Mouse (Mus musculus): ENCODE measurements at regions not wholly inside any gene's neighbourhood (a gene's known extent, or its start where the extent isn't known, plus 50 kb on each side); places are given as distances from the start of the nearest gene placed in this dataset.

- intact Hi-C loops (cut with DNase I): no loop called here
Measured at GRCm38 (mm10) chr1:55807028-55807427, 401.3 kb downstream of the Plcl1 start.

GRCm38 (mm10) chr1:55808724-55809519, 403.2 kb downstream of the Plcl1 start:
- intact Hi-C loops (cut with DNase I): no loop called here

DNA sequence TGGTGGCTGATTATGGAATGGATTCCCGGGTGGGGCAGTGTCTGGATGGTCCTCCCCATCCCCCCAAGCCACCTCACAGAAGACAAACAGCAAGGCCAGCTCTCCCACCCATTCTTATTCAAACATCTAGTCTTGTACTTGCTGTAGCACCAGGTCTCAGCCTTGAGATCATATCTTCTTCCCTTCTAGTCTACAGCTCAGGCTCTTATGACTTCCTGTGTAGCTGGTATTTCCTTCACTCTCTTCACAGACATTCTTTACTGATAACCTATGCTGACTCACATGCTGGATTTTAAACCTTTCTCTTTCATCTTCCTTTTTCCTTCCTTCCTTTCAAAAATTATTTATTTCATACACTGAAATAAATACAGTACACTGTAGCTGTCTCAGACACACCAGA, 406.8 kb downstream of the Plcl1 start:
- intact Hi-C loops (cut with DNase I): no loop called here

DNA sequence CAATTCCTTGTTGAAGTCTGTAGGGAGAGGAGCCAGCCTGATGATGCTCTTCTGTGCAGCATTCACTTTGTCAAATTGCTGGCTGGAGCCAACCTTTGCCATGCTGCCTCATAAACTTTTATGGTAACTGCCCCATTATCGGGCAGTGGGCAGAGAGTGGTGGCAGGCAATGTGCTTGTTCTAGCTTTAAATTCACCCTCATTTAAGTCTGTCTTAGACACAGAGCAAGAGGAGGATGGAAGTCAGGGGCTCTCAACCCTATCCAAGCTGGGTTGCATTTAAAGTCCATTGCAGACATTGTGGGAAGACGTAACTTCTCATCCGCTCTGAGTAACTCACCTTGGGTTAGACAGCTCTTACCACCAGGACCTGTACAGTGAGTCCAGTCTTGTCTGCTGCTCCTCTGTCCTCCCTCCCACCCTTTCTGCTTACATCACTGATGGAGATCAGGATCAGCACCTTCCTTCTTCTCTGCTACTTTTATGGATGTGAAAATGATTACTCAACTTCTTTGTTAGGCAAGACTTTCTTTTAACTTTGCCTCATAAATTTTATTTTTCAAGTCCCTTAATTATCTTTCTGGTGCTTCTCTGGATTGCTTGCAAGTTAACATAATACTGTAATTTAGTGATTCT, 415.3 kb downstream of the Plcl1 start:
- intact Hi-C loops (cut with DNase I): no loop called here

DNA sequence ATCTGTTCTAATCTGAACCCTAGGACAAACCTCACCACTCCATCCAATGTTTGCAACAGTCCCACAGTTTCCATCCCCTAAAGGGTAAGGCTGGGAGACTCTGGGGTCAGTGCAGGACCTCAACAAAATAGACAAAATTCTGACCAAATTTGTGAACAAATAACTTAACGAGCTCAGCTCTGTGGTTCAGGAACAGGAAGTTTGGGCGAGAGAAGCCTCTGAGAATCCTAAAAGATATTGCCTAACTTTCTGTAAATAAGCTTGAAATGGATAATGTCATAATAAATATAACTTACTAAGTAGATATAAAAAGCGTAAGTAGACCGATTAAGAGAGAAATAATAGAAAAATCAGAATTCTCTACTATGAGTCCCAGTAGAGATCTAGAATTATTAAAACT, 416.9 kb downstream of the Plcl1 start:
- intact Hi-C loops (cut with DNase I): no loop called here

DNA sequence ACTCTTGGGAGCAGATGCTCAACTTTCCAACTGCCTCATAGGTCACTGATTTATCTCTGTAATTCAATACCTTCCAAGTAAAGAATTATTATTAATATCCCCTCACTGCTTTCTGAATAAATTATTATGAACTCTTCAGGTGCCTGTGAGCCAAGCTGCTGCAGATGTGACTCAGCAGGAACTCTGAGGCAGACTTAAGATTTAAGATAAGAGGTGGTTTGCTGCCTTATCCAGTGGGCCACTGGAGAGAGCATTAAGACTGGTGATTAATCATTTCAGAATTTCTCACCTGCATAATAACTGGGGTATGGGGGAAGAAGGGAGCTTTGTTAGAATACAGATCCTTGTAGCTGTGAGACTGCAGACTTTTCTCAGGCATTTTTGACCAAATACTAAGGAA, 421.5 kb downstream of the Plcl1 start:
- intact Hi-C loops (cut with DNase I): no loop called here

DNA sequence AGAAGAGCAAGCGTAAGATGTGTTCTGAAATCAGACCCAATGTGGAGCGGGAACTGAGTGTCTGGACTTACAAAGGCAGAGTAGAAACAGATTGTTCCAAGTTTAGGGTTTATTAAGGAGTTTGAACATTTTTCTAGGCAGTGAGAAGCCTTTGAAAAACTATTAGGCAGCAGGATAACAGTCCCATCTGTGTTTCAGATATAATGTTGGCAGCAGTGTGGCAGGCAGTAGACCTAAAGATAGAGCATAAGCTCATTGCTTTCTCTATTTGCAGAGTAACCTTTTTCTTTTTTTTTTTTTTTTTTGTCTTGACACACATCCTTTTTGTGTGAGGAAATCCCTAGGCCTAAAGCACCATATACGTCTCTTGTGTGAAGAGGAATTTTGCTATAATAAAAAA, 429.6 kb downstream of the Plcl1 start:
- intact Hi-C loops (cut with DNase I): no loop called here

DNA sequence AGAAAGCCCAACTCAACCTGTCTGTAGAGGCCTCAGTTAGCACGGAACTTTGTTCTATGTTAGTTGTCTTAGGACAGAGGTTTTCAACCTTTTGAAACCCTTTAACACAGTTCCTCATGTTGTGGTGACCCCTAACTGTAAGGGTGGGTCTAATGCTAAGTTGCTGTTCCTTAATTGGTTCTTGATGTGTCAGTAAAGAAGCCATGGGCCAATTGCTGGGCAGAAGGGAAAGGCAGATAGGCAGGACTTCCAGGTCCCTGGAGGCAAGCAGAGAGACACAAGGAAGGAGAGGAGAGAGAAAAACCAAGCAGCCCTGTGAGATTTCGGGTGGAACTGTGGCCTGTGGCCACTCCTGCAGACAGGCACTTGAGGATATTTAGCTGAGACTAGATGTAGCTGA, 431.0 kb downstream of the Plcl1 start:
- intact Hi-C loops (cut with DNase I): loop anchor here (2.0 kb wide), 1 partner anchor 432 kb away; the partner anchor contains the start of gene Plcl1

DNA sequence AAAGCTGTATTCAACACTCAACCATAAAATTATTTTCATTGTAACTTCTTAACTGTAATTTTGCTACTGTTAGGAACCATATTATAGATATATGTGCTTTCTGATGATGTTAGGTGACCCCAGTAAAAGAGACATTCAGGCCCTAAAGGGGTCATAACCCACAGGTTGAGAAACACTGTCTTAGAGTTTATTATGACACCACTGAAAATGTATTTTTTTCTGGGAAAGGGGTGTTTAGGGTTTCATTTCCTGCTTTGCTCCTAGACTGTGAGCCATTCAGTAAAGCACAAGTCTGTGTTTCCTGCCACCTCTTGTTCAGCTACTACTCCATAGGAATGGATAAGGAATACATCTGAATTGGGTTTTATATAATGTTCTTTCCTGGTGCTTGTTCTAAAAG, 431.6 kb downstream of the Plcl1 start:
- intact Hi-C loops (cut with DNase I): loop anchor here (2.0 kb wide), 1 partner anchor 433 kb away; the partner anchor contains the start of gene Plcl1

GRCm38 (mm10) chr1:55838168-55838567, 432.4 kb downstream of the Plcl1 start:
- intact Hi-C loops (cut with DNase I): no loop called here

- intact Hi-C loops (cut with DNase I): no loop called here
Measured at GRCm38 (mm10) chr1:55848806-55849205, 443.1 kb downstream of the Plcl1 start.

GRCm38 (mm10) chr1:55852354-55852753, 446.6 kb downstream of the Plcl1 start:
- intact Hi-C loops (cut with DNase I): no loop called here

DNA sequence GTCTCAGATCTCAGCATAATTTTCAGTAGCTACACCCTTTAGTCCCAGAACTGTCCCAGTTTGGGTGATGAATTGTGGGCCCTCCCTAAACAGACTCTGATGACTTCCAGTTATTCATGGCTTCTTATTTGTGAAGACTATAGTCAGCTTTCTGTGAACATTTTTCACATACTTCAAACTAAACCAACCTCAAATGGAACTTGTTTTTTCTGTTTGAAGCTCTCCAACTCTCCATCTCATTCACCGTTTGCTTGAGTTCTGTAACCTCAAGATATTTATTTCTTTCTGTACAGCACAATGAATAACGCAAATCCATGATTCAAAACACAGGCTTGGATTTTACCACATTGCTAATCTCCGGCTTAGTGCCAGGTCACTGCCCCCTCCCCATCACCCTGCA, 453.4 kb downstream of the Plcl1 start:
- intact Hi-C loops (cut with DNase I): no loop called here

- intact Hi-C loops (cut with DNase I): no loop called here
Measured at GRCm38 (mm10) chr1:55863113-55863512, 457.4 kb downstream of the Plcl1 start.

DNA sequence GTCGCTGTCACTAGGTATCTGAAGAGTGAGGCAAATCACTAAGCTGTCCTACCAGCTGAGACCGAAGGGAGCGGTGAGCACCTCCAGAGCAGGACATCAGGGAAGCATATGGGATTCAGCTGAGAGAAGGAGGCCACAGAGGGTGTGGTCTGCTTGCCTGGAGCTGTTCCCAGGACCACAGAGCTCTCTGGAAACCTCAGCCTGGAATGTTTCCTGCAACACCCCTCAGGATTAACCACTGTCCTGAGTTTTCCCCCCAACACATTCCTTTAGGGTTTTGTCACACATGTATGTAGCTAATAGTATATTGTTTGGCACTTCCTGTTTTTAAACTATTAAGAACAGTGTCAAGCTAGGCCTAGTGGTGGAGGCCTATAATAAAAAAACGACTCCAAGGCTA, 459.6 kb downstream of the Plcl1 start:
- intact Hi-C loops (cut with DNase I): no loop called here

GRCm38 (mm10) chr1:55866677-55867076, 461.0 kb downstream of the Plcl1 start:
- intact Hi-C loops (cut with DNase I): no loop called here

DNA sequence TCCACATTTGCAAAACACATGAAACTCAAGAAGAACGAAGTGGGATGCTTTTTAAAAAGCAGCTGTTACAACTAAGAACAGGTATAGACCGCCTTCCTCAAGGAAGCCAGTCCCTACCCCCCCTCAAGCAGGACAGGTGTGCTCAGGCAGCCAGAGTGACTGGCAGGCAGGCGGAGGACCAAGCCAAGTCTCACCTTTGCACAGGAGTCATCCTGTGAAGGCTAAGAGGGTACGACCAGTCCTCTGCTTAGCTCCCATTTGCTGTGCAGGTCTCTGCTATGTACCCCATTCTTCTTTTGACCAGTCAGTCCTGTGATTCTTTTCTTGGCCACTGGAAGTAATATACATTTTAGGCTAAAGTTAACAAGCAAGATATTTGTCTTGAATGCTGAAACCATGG, 467.9 kb downstream of the Plcl1 start:
- intact Hi-C loops (cut with DNase I): loop anchor here (2.0 kb wide), 1 partner anchor 469 kb away; the partner anchor contains the start of gene Plcl1

DNA sequence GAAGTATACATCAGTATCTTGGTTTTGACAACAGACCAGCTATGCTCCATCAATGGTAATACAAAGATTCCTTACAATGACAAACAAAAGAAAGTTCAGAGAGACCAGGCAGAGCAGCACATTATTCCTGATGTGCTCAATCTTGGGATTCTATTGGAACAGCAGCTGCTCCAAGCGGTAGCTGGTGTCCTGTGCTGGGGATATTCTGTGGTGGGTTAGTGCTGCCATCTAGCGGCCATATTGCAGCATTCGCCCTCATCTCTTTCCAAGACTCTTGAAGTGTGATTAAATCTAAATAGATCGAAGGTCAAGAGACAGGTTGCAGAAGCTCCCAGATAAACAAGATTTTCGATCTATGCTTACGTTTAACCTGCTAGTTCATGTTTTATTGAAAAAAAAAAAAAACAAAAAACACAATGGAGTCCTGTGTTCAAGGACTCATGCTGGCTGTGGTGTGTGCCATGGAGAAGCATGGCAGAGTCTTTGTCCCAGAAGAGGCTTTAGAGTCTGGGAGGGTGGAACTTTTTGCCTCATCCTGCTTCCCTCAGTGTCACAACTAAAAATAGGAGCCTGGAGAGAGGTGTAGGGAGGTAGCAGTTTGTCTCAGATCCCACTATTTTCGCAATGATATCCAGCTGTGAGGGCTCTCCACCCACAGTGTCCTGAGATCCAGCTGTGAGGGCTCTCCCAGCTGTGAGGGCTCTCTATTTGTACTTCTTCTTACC, 468.6 kb downstream of the Plcl1 start:
- intact Hi-C loops (cut with DNase I): no loop called here

- intact Hi-C loops (cut with DNase I): no loop called here
Measured at GRCm38 (mm10) chr1:55874868-55875144, 469.1 kb downstream of the Plcl1 start.

GRCm38 (mm10) chr1:55884576-55884975, 478.9 kb downstream of the Plcl1 start:
- intact Hi-C loops (cut with DNase I): no loop called here

DNA sequence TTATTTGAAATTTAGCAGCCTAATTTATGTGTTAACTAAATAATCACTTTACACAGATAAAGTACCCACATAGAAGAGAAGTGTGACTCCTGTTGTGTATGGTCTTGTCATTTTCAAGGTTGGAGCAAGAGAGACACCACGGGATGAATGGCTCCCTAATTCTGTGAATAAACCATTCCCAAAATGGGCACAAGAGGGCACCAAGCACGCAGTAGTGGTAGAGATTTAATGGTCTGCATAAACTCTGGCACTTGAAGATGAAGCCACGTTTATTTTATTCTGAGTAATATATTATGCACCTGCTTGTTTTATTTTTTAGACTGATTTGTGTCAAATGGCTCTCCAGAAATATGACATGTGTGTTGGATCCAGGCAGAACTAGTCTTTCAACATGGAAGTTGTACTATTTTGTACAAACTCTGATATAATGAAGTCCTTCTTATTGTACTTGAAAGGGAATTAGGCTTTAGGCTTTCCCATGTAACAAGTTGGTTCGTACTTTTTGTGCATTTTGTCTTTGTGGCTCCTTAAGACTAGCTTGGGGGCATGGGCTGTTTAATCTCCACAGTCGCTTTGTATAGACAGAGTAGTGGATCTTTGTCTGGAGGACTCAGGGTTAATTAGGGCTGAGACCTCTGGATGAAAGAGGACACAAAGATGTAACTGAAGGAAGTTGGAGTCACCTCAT, 480.8 kb downstream of the Plcl1 start:
- intact Hi-C loops (cut with DNase I): loop anchor here (5.0 kb wide), 2 partner anchors 1106 to 1321 kb away; no protein-coding TSS in a partner anchor

DNA sequence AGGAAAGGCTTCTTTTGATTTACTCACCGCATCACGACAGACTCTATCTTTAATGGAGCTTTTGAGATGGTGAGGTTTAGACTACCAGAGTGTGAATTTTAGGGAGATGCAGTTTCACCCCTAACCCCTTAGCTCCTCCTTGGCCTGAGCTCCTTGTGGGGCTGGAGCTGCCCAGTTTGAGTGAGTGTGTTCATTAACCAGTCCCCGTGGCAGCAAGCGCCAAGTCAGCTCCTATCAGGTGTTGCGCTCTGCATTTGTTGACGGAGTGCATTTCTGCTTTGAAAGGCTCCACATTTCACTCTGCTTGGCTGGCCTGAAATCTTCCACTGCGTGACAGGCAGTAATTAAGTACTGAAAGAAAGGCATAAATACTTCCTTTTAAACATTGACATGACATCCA, 481.7 kb downstream of the Plcl1 start:
- intact Hi-C loops (cut with DNase I): loop anchor here (5.0 kb wide), 2 partner anchors 1105 to 1320 kb away; no protein-coding TSS in a partner anchor

Data from adrenal gland (tissue).